In the genomic region with DNA sequence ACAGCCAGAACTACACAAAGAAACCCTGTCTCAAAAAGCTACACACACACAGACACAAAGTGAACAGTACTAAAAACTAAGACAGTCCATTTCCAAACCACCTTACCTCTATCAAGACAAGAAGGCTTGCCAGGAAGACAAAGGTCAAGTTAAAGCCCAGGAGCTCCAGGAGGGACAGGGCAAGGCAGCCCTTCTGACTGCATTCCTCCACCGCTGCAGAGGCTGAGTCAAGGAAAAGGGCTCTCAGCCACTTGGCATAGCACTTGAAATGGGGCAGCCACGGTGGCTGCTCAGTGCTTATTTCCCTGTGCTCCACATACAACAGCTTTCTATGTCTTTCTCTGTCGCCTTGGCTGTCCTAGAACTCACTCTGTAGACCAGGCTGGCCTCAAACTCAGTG, we compare ENCODE assay signal across 18 mouse cellular contexts. TPM values are rescaled to one million over a fixed set of nuclear protein-coding genes. Genes with fewer than 3 reads are reported as not detected.
"Had no signal": no experiment of that assay in that cellular context is flagged by ENCODE, and none has a peak within 500 bp of the region (broad histone marks: within the 10 kb centered on the region; RNA-seq: fewer than 3 reads in every experiment).

No protein-coding gene starts in this region.

- H3K9me3 ChIP-seq: hindbrain, embryonic 15.5 days; limb, embryonic 12.5 days; liver, embryonic 13.5 days; megakaryocyte, embryonic 14.5 days; midbrain, embryonic 15.5 days; neural tube, embryonic 13.5 days had no signal

- ATAC-seq: liver, postnatal 0 days; midbrain, embryonic 15.5 days had no signal

- H3K4me3 ChIP-seq: hindbrain, embryonic 15.5 days; layer of hippocampus, adult 2 months; limb, embryonic 12.5 days; liver, embryonic 13.5 days; megakaryocyte, embryonic 14.5 days; midbrain, embryonic 15.5 days; neural tube, embryonic 13.5 days had no signal

- H3K27ac ChIP-seq: hindbrain, embryonic 15.5 days; layer of hippocampus, adult 2 months; limb, embryonic 12.5 days; liver, embryonic 13.5 days; macrophage; midbrain, embryonic 15.5 days; neural tube, embryonic 13.5 days had no signal

- DNase-seq: liver; liver, embryonic 13.5 days; liver, postnatal 0 days; retina, postnatal 1 day; right cerebral cortex, postnatal 4 days; spleen, adult 18-20 months; thymus, postnatal 36 days had no signal

- H3K27me3 ChIP-seq: hindbrain, embryonic 15.5 days; limb, embryonic 12.5 days; liver, embryonic 13.5 days; megakaryocyte, embryonic 14.5 days; midbrain, embryonic 15.5 days; neural tube, embryonic 13.5 days had no signal

- H3K4me2 ChIP-seq: hindbrain, embryonic 15.5 days; limb, embryonic 12.5 days; liver, embryonic 13.5 days; midbrain, embryonic 11.5 days; midbrain, embryonic 15.5 days; neural tube, embryonic 13.5 days had no signal

- H3K9ac ChIP-seq: hindbrain, embryonic 15.5 days; limb, embryonic 12.5 days; liver, embryonic 13.5 days; liver, postnatal 0 days; midbrain, embryonic 15.5 days; neural tube, embryonic 13.5 days had no signal

- H3K4me1 ChIP-seq: limb, embryonic 12.5 days; liver, embryonic 13.5 days had no signal

RNA-seq across cellular contexts. Expression of gene Nppa, which starts 23.5 kb away (rescaled TPM):
- total RNA-seq: layer of hippocampus, adult 2 months; left cerebral cortex, postnatal 36 days had no signal
- polyA plus RNA-seq: macrophage had no signal

RNA-seq across cellular contexts. Expression of gene Nppb, which starts 38.4 kb away (rescaled TPM):
- total RNA-seq: layer of hippocampus, adult 2 months; layer of hippocampus, postnatal 10 days; left cerebral cortex, postnatal 36 days had no signal
- polyA plus RNA-seq: limb, embryonic 12.5 days; liver, embryonic 13.5 days; liver, postnatal 0 days; macrophage; midbrain, embryonic 15.5 days; stomach, embryonic 16.5 days had no signal
